Mouse (Mus musculus) spleen, postnatal 0 days (tissue): Measurements from ENCODE around the gene Cks1b. TPM values are rescaled to one million over a fixed set of nuclear protein-coding genes. Genes with fewer than 3 reads are reported as not detected.

ENCODE experiments used
- polyA plus RNA-seq: library from polyadenylated mRNA; unstranded; fragments of >200 nt; fragmentation: Nextera tagmentation; extraction: Ambion mirVana; gene quantifications from 2 replicates; pipeline ENCODE4 v1.2.1, GENCODE M21; 2015

The Cks1b gene
- 345 and 362 TPM in 2 replicates for polyA plus RNA-seq

DNA sequence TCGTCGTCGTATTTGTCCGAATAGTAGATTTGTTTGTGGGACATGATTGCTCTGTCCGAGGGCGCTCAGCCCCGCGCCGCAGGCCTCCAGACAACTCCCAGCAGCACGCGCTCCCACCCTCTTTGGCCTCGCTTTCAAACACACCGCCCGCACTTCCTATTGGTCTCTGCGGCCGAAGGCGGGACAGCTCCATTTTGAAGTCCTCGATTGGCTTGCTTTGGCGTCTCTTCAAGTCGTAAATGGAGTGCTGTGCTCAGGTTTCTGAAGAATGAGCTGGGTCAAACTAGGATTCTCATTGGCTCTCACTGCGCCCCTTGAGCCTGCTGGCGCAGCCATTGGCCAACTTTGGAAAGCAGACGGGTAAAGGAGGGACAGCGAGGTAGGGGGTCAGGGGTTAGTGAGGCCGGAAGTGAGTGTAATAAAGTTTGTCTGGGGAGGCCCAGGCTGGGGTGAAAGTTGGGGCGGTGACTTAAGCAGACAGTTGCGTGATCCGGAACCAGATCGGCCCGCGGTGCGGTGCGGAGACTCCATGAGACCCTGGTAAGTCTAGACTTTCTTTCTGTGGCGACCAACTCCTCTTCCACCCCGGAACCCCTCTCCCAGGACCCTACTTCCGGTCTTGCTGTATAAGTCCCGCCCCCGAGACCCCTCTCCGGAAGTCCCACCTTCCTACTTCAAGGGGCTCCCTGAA lies at the start of gene Cks1b, which contains the start of gene Shc1:
TSS of gene Cks1b (minus strand) at position 214 of the 691 bp plus-strand sequence.
TSS of gene Shc1 (plus strand) at position 274 of the 691 bp plus-strand sequence.

DNA sequence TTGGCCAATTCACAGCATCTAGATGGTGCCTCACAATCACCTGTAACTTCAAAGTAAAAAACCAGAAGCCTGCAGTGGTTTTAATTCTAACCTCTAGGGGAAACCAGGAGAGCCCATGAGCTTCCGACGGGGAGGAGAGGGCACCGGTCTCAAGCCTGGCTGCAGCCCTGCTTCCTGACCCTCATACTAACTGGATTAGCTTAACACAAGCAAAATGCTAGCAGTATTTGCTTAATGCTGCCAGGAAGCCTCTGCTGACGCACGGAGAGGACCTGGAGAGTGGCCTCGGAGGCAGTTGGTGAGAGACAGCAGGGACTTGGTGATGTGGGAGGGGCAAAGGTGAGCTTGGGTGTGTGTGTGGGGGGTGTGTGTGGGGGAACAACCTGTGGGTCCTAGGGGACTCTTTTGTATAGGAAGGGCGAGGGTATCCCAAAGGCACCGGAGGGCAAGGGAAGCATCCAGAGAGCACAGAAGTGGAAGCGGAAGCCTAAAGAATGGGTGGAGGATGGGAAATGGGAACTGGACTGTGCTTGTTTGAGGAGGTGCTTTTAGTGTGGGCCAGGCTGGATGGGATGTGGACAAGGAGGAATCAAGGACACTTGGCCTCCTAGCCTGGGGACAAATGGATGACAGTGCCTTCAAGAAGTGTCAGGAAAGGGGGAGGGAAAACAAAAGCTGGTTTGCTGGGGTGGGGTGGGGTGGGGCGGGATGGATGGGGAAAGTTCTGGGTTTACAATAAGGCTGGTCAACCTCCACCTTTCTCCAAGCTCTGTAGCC lies 36.4 kb upstream of the Cks1b start, which contains the start of gene Pmvk:
TSS of gene Pmvk (plus strand) at position 141 of the 777 bp plus-strand sequence.

DNA sequence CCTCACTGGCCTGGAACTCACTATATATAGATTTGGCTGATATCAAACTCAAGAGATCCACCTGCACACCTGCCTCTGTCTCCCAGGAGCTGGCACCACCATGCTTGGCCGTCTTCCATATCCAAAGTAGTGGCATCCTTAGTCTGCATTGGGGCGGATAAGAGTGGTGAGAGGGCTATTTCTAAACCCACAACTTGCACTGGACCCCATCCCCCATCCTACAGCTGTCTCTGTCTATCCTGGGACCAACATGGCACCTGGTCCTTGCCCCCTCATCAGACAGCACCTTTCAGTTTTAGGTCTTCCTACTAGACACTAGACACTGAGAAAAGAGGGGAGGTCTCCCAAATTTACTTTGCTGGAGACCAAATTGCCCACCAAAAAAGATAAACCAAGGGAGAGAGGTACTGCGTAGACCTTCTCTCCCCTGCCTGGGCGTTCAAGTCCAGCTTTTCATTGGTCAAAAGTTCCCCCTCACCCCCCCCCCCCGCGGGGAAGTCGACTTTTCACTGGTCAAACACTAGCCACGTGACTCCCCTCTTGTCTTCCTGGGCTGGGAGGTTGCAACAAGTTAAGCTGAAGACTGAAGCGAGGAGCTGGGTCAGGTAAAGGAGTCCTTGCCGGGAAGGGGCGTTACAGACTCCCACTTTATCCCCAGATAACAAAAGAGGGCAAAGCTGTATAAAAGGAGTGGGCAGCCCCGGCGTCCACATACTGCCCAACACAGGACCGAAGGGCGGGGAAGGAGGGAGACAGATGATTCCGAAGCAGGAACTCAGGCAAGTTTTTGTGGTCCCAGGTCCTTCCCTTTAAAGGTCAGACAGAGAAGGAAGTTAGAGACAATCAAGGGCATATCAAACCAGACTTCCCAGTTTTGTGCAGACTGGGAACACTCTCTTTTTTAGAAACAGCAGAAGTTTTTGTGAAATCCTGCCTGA lies 18.3 kb upstream of the Cks1b start, which contains the start of gene Pbxip1:
TSS of gene Pbxip1 (plus strand) at position 531 of the 938 bp plus-strand sequence.

DNA sequence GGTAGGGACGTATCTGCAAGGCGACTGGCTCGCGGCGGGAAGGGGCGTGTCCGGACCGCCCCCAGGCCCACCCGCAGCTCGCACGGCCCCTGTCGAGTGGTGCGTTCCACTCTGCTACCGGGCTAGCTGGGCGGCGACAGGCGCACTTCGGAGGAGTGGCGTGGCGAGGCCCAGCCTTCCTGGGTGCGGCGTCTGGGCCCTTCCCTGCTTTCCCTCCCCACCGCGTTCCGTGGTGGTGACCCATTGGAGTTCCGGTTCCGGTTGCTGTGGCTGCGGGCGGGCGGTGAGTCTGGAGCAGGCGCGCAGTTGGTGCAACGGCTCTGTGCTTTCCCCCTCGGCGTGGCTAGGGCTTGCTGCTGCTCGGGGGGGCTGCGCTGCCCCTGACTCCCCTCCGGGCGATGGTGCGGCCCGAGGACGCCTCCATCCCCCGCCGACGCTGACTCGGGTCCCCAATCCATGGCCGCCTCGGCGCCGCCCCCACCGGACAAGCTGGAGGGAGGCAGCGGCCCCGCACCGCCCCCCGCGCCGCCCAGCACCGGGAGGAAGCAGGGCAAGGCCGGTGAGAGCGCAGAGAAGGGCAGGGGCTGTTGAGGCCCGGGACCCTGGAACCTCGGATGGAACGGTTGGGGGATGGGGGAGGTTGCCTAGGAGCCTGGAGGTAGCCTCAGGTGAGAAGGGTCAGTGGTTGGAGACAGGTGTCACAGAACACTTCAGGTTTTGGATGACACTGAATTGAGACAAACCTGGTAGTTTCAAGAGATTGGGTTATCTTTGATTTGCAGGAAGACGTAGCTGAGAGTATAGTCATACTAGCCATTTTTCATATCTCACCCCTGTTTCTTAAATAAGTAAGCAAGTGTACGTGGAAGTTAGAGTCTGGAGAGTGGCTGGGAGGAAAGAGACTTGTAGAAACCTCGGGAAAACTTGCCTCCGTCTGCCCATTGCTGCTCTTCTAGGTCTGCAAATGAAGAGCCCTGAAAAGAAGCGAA lies 12.3 kb upstream of the Cks1b start, which contains the start of gene Pygo2:
TSS of gene Pygo2 (plus strand) at position 44 of the 989 bp plus-strand sequence.

DNA sequence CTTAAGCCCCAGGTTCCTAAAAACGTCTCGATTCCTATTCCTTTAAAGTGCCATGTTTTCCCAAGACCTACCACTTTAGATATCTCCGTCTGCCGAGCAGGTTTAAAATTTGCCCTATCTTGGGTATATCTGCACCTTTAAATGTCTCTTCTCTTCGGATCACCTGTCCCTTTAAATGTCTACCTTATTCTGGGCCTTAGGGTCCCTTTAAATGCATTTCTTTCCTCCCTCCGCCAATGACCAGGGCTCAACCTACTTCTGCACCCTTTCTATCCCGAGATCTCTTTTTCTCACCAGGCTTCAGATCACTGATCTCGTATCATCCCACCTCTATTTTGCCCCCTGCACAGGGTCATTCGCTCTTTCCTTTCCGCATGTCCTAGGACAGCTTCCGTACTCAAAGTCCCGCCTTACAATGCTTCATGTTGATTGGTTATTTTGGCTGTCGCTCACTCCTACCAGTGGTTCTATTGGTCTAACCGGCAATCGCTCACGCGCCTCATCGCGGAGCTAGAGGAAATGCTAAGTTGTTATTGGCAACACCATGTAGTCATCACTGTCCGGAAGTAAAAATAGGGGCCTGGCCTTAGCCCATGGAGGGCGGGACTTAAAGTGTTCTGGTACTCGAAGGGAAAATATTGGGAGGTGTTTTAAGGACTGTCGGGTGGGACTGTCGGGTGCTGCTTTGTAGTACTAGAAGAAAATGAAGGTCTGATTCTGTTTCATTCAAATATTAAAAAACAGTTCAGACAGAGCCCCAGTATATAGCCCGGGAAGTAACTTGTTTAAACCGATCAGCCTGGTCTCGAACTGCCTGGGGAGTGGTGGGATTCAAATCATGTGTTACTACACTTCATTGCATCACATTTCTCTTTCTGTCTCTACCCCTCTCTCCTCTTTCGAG lies 6.4 kb downstream of the Cks1b start, which contains the start of gene Flad1:
TSS of gene Flad1 (minus strand) at position 381 of the 904 bp plus-strand sequence.

DNA sequence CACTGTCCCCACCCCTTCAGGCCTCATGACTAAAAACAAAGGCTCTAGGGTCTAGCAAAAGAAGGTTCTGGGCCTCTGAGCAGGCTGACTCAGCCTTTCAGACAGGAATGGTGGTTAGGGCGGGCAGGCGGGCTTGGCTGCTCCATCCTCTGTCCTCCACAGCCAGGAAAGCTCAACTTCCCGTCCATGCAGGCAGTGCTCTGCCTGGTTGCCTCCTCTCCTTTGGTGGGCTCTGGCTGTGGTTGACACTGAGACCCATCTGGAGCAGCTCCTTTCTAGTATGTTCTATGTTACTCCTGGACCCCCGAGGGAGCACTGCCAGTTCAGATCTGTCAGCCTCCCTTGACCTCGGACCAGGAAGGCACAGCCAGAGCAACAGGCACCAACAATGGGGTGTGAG lies 15.5 kb downstream of the Cks1b start, which contains the start of gene Lenep:
TSS of gene Lenep (minus strand) at position 101 of the 400 bp plus-strand sequence.

DNA sequence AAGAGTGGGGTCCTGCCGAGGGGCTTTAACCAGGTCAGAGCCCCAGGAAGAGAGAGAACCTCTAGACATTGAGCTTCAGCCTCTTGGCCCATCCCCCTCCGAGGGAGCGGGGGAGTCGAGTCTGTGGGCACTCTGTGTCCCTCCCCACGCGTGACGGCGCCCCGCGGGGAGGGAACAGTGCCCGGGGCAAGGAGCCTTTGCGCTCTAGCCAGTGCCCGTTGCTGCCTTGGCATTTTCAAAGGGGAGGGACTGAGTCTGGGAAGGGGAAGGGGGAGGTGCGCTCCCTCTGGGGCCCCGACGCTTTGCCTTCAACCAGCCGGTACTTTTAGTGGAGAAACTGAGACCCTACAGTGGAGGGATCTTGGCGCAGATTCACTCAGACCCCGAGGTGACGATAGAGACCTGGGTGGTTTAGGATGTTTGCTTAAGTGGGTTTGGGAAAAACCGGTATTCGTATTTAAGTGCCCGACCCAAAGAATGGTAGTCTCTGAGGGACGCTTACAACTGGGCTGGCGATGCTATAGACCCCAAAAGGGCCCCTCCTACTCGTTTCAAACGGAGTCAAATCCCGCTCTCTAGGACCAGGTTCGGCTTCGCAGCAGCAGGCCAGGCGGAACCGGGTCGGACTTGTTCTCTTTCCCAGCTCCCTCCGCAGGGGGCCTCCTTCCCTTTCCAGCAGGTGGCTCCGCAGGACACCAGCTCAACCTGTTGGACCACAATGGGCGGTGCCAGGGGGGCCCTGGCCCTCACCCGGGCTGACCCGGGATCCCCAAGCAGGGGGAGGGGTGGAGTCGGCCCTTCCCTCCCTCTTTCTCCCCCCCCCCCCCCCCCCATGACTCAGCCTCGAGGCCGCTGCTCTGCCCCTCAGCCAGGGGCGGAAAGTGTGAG lies 23.9 kb downstream of the Cks1b start, which contains the start of gene Zbtb7b:
TSS of gene Zbtb7b (minus strand) at position 771 of the 888 bp plus-strand sequence.

Other genes with a start within 250 kb of the Cks1b start
- gene Scamp3, start 240.9 kb downstream of the Cks1b start, polyA plus RNA-seq, result 51.1 and 56.9 TPM in 2 replicates
- gene Fam189b, start 235.2 kb downstream of the Cks1b start, polyA plus RNA-seq, result 3.4 and 7.0 TPM in 2 replicates
- 27.4 and 34.1 TPM in 2 replicates for gene Gba, start 215.5 kb downstream of the Cks1b start, polyA plus RNA-seq
- 4.1 and 6.7 TPM in 2 replicates for gene Thbs3, start 203.2 kb downstream of the Cks1b start, polyA plus RNA-seq
- gene Mtx1, start 191.3 kb downstream of the Cks1b start, polyA plus RNA-seq, result 110 and 117 TPM in 2 replicates
- gene Muc1, start 189.3 kb downstream of the Cks1b start, polyA plus RNA-seq, result 0.24 and 0.66 TPM in 2 replicates
- 142 and 145 TPM in 2 replicates for gene Krtcap2, start 172.4 kb downstream of the Cks1b start, polyA plus RNA-seq
- 0.10 and 0.32 TPM in 2 replicates for gene Trim46, start 172.1 kb downstream of the Cks1b start, polyA plus RNA-seq
- 92.8 and 112 TPM in 2 replicates for gene Dpm3, start 159.0 kb downstream of the Cks1b start, polyA plus RNA-seq
- 36.7 and 47.5 TPM in 2 replicates for gene Slc50a1, start 147.8 kb downstream of the Cks1b start, polyA plus RNA-seq
- gene Efna1, start 137.2 kb downstream of the Cks1b start, polyA plus RNA-seq, result 12.4 and 15.9 TPM in 2 replicates
- gene Efna3, start 95.4 kb downstream of the Cks1b start, polyA plus RNA-seq, result 0.12 and 0.20 TPM in 2 replicates
- gene Efna4, start 80.4 kb downstream of the Cks1b start, polyA plus RNA-seq, result 2.4 and 2.6 TPM in 2 replicates
- 32.1 and 39.1 TPM in 2 replicates for gene Adam15, start 68.4 kb downstream of the Cks1b start, polyA plus RNA-seq
- 0.07 TPM in 1 of 2 replicates, not detected in the other for gene Dcst2, start 56.4 kb downstream of the Cks1b start, polyA plus RNA-seq
- 0.10 and 0.22 TPM in 2 replicates for gene Dcst1, start 53.1 kb downstream of the Cks1b start, polyA plus RNA-seq
- 2.5 and 4.8 TPM in 2 replicates for gene Zbtb7b, start 23.6 kb downstream of the Cks1b start, polyA plus RNA-seq
- not detected in 2 replicates for gene Lenep, start 15.6 kb downstream of the Cks1b start, polyA plus RNA-seq
- 17.2 and 17.7 TPM in 2 replicates for gene Flad1, start 6.5 kb downstream of the Cks1b start, polyA plus RNA-seq
- gene Shc1, start 60 bp upstream of the Cks1b start, polyA plus RNA-seq, result 42.6 and 45.2 TPM in 2 replicates
- 13.2 and 16.6 TPM in 2 replicates for gene Pygo2, start 11.8 kb upstream of the Cks1b start, polyA plus RNA-seq
- 19.8 and 25.3 TPM in 2 replicates for gene Pbxip1, start 18.3 kb upstream of the Cks1b start, polyA plus RNA-seq
- 25.5 and 26.8 TPM in 2 replicates for gene Pmvk, start 36.2 kb upstream of the Cks1b start, polyA plus RNA-seq
- gene Kcnn3, start 101.8 kb upstream of the Cks1b start, polyA plus RNA-seq, result 0.43 and 1.0 TPM in 2 replicates